Mouse (Mus musculus) retina, embryonic 14.5 days (tissue): ENCODE measurements at regions not wholly inside any gene's neighbourhood (a gene's known extent, or its start where the extent isn't known, plus 50 kb on each side); places are given as distances from the start of the nearest gene placed in this dataset.

Experiments
- DNase-seq: peaks from one replicate; pipeline ENCODE4 v3.0.0-alpha.2; 2015; ENCODE audit warnings: low spot score

GRCm38 (mm10) chr15:68811041-68811440, 2310.3 kb upstream of the Lrrc6 start:
- DNase-seq, result no peak

DNA sequence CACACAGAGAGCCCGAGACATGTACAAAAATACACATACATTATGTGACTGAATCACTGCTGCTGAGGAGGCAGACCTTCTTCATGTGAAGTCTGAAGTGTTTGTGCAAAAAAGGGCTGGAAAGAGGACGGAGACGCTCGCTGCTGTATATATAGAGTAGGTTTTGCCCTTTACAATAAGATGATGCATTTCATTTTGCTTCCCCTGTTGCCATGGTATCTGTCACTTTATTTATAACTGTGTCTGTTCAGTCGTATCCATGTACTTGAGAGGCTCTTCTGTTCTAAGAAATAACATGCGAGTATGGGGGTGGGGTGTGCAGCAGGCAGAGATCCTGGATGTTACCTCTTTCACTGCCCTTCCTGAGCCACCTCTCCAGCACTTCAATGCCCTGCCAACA, 2309.9 kb upstream of the Lrrc6 start:
- DNase-seq, result no peak

DNA sequence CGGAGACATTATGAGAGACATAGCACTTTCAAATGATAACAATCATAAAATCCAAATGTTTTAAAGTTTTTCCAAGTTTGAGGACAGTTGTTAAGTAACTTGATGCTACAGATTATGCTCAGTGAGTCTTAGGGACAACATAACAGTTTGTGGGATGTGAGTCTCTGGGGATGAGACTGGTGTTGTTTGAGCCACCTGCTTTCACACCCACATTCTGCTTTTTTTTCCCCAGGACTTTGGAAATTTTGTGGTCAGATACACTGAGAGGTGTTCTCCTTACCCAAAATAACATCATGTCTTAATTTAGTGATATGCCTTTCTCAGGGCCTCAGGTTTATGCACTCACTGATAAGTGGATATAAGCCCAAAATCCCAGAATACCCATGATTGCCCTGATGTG, 2307.5 kb upstream of the Lrrc6 start:
- no peak for DNase-seq

GRCm38 (mm10) chr15:68804254-68804653, 2303.5 kb upstream of the Lrrc6 start:
- DNase-seq, result no peak

DNA sequence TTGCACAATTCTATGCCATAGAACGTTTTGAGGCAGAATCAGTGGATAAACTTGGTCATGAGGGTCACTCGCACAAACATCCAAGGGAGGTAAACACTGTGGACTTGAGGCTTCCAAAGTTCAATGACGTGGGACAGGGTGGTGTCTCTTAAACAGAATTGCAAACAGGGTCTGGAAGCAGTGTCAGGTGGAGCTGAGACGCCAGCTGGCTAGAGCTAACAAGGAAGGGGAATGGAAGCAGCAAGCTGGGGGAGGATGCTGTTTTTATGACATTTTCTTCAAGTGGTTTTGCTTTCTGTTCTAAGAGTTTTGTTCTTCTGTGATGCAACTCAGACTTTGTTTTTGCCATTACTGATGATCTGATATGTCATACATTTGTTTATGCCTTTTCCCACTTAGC, 2301.1 kb upstream of the Lrrc6 start:
- no peak for DNase-seq

- no peak for DNase-seq
Measured at GRCm38 (mm10) chr15:68797406-68797805, 2296.7 kb upstream of the Lrrc6 start.

- no peak for DNase-seq
Measured at GRCm38 (mm10) chr15:68795239-68795960, 2294.7 kb upstream of the Lrrc6 start.

DNA sequence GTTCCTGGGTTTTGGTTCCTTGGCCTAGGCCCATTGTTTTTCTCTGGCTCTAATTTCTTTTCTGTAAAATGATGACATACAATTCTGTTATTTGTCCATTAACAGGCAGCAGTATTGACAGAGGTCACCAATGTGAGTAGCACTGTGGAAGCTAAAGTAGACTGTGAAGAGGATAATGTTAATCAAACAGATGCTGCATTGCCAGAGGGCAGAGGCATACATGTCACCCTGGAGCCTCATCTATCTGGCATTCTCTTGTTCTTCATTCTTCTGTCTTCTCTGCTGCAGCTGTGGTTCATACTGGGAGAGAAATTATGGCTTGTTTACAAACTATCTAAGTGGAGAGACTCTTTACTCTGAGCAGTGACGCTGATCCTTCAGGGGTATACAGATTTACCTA, 2259.2 kb upstream of the Lrrc6 start:
- no peak for DNase-seq

- DNase-seq, result no peak
Measured at GRCm38 (mm10) chr15:68755255-68755654, 2254.5 kb upstream of the Lrrc6 start.

- DNase-seq, result no peak
Measured at GRCm38 (mm10) chr15:68754834-68755233, 2254.1 kb upstream of the Lrrc6 start.

DNA sequence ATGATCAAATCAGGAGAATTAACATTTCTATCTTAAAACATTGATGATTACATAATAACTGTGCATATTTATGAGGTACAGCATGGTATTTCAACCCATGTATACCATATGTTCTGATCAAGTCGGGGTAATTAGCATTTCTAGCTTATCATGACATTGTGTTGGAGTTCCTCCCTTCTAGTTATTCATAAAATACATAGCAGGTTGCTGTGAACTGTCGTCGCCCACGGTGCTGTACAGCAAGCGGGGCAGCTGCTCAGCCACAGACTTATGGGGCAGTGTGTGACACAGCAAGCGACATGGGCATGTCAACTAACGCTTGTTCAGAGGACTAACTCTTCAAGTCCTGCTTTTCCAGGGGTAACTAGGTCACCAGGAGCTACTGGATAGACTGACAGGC, 2238.6 kb upstream of the Lrrc6 start:
- DNase-seq, result no peak

- DNase-seq, result no peak
Measured at GRCm38 (mm10) chr15:68721250-68721649, 2220.5 kb upstream of the Lrrc6 start.

- DNase-seq, result no peak
Measured at GRCm38 (mm10) chr15:68719486-68719885, 2218.8 kb upstream of the Lrrc6 start.

DNA sequence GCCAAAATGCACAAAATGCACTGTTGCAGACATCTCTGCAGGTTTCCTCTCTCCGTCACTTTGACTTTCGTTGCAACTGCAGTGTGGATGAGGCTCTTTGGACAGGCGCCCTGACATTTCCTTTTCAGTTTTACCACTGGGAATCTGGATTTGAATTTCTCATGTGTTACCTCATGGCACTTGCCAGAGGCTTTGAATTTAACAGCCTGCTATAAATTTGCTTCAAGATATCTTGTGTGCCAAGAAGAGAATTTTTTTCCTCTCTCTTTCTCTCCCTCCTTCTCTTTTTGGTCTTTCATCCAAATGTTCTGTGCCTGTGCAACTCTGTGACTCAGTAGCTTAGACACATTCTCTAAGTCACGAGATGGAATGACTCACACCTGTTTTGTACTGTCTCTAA, 2213.6 kb upstream of the Lrrc6 start:
- no peak for DNase-seq

GRCm38 (mm10) chr15:68707306-68707705, 2206.6 kb upstream of the Lrrc6 start:
- no peak for DNase-seq

- DNase-seq, result no peak
Measured at GRCm38 (mm10) chr15:68695041-68695650, 2194.4 kb upstream of the Lrrc6 start.

DNA sequence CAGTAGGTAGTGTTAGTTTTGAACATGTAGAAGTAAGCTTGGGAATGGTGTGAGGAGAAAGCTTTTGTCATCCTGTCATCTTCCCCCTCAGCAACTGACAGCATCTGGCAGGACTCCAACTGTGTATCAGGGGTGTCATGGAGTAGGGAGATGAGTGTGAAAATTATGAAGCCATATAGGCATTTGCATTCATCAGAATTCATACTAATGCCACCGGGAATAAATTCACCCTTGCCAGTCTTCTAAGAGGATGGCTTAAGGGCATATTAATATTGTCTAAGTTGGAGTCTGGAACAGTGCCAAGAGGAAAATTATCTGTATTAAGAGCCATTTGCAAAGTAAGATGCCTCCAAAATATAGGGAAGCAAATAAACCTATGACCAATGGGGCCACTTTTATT, 2166.8 kb upstream of the Lrrc6 start:
- DNase-seq, result no peak

DNA sequence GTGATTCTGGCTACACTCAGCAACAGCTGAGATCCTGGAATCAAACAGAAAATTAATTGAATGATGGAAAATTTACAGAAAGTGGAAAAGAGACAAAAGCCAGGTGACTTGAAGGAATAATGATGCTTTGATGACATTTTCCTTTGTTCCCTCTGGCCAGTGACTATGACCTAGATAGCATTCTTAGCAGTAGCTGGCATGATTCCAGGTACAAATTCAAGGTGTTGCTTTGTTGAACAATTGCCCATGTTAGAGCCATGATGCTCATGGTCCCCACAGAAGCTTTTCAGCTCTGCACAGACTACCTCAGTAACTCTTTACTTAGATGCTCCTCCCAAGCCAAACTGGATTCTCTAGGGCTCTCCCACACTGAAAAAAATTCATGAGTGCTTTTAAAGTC, 2164.6 kb upstream of the Lrrc6 start:
- no peak for DNase-seq

- no peak for DNase-seq
Measured at GRCm38 (mm10) chr15:68656722-68657121, 2156.0 kb upstream of the Lrrc6 start.

DNA sequence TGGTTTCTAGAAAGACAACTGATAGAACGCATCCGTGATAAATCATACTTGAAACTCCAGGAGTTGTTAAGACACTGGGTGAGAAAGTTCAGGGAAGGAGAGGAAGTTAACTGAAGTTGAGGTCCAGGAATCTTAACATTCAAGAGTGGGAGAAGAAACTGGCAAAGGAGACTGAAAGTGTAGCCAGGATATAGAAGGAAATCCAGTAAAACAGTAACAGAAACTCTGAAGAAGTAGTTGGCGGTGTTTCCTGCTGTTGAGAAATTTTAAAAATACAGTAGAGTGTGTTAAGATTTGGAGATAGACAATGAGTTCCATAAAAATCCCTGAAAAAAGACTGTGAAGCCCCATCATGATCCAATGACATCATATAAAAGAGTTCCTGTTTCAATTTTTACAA, 2154.3 kb upstream of the Lrrc6 start:
- no peak for DNase-seq

GRCm38 (mm10) chr15:68650609-68651008, 2149.9 kb upstream of the Lrrc6 start:
- DNase-seq, result no peak

GRCm38 (mm10) chr15:68650033-68650432, 2149.3 kb upstream of the Lrrc6 start:
- DNase-seq, result peak; percentile 20

DNA sequence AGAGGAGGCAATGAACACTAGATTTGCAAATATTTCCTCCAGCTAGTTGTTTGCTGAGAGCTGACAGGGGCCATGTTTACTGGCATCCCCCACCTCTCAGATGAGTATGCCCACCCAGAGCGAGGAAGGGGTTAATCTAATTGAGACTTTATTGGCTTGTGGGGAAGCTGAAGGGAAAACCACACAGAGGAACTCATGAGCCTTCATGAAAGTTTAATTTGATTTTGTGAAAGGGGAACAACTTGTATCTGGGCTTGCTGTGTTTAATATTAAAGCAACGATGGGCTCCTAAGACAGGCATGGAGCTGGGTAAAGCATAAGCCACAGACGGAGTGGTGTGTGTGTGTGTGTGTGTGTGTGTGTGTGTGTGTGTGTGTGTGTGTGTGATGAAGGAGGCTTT, 2146.2 kb upstream of the Lrrc6 start:
- no peak for DNase-seq

DNA sequence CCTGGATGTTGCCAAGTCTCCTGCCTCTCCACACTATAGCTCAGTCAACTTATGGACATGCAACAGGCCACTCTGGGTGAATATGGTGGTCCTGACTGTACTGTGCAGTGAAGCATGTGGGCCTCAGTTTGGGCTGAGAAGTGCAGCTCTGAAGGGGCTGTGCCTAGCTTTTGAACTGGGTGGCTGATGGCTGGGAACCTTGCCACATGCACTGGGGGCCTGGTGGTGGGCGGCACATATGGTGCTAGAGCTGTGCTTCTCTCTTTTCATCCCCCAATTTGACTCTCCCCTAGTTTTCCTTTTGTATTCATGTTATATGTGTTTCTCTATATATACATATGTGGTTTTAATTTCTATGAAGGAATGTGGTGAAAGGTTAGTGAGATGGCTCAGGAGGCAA, 2144.2 kb upstream of the Lrrc6 start:
- DNase-seq, result no peak
